Mouse (Mus musculus) kidney, adult 2 months (tissue): ENCODE measurements around the gene Gtf3a. TPM values are rescaled to one million over a fixed set of nuclear protein-coding genes. Genes with fewer than 3 reads are reported as not detected.
"Not testable (repeated sequence)": the region's sequence is repeated elsewhere in the genome, so short reads cannot be mapped to it uniquely, and the experiment has no call there.

Source experiments
- DNase-seq: peaks from one replicate; pipeline ENCODE4 v3.0.0; 2021
- H3K27ac ChIP-seq: fragments of 200-500 bp; 2 replicates; pipeline ENCODE4 v1.5.1; 2012; ENCODE audit warnings: low read depth, low read length, control low read depth, inconsistent platforms; ENCODE audit not compliant: insufficient read depth
- H3K27me3 ChIP-seq: fragments of 200-500 bp; replicated peaks from 2 replicates; pipeline ENCODE4 v1.6.1; 2012; ENCODE audit warnings: mild to moderate bottlenecking, moderate library complexity, low read length, inconsistent platforms; ENCODE audit not compliant: control insufficient read depth, insufficient read depth
- H3K36me3 ChIP-seq: fragments of 200-500 bp; 2 replicates; pipeline ENCODE4 v1.6.1; 2012; ENCODE audit warnings: mild to moderate bottlenecking, moderate library complexity, low read length, inconsistent platforms; ENCODE audit not compliant: control insufficient read depth, insufficient read depth
- H3K4me1 ChIP-seq: fragments of 200-500 bp; 2 replicates; pipeline ENCODE4 v1.6.1; 2011; ENCODE audit warnings: low read length; ENCODE audit not compliant: control insufficient read depth, insufficient read depth
- H3K4me3 ChIP-seq: fragments of 200-500 bp; 2 replicates; pipeline ENCODE4 v1.5.1; 2011; ENCODE audit warnings: mild to moderate bottlenecking, low read depth, low read length, control low read depth; ENCODE audit not compliant: insufficient read depth
- CTCF ChIP-seq: fragments of 200-500 bp; conservative IDR thresholded peaks from 2 replicates; pipeline ENCODE4 v1.5.1; 2011; ENCODE audit warnings: low read depth, mild to moderate bottlenecking, control low read depth, low read length, moderate library complexity, mixed read lengths; ENCODE audit not compliant: insufficient read depth, insufficient read length
- POLR2A ChIP-seq: fragments of 200-500 bp; IDR thresholded peaks from one replicate; pipeline ENCODE4 v1.6.1; 2011; ENCODE audit warnings: low read depth, low read length, control low read depth
- WGBS: fragments of 180-500 bp; shearing (Covaris S2); methylation state at CpG from one replicate; pipeline ENCODE4 v1.1.7; 2018; 5-methylcytosine and 5-hydroxymethylcytosine counted together
- polyA plus RNA-seq: library from polyadenylated mRNA; depleted of rRNA; stranded (reverse); fragments of >200 nt; gene quantifications from 2 replicates; pipeline ENCODE4 v1.2.3, GENCODE M21; 2012

Gtf3a gene
- polyA plus RNA-seq, 1 experiment, result 52.3 TPM

DNA sequence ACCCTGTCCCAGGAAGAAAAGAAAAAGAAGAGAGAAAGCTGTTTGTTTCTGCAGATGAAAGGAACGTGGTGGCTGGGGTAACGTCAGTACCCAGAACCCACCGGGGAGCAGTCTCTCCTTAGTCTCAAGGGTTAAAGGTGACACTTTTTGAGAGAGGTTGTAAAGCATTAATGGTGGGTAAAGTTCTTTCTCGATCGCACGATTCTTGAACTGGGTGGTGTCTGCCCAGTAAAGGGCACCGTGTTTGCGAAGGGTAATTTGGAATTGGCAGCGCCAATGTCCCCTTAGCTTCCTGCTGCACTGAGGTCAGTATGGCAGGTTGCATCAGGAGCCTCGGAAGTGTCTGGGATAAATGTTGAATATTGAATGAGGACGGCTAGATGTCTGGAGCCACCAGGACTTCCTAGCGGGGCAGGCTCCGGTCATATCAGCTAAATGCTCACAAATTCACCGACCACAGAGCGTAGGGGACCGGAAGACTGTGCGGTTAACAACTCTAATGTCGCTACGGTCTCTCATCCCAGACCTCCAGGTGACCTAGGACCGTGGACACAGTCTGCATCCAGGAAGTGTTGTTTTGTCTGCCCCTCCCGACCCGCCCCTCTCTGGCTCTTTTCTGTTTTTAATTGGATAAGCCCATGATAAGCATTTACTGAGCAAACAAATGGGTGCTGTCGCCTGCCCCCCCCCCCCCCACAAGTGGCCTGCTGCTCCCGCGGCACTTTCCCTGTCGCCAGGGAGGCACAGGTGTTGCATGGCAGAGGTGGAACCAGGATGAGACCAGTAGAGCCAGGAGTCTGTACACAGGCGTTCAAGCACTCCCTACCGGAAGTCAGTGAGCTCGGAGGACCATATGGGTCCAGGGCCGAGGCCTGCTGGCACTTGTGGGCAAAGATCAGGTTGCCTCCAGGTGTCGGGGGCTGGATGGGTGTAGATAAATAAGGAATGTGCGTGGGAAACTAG lies 10.6 kb upstream of the Gtf3a start:
- DNase-seq, result peak; percentile 12
- no peaks in the 10 kb centered on the region for H3K36me3 ChIP-seq
- no peak overlapping the region for H3K27ac ChIP-seq
- H3K27me3 ChIP-seq, result no peaks in the 10 kb centered on the region
- no peaks in the 10 kb centered on the region for H3K4me1 ChIP-seq
- 73% methylated on average over 32 of the region's 32 CpGs for WGBS
- TF ChIP-seq POLR2A (no peak), CTCF (no peak)
- no peak overlapping the region for H3K4me3 ChIP-seq

DNA sequence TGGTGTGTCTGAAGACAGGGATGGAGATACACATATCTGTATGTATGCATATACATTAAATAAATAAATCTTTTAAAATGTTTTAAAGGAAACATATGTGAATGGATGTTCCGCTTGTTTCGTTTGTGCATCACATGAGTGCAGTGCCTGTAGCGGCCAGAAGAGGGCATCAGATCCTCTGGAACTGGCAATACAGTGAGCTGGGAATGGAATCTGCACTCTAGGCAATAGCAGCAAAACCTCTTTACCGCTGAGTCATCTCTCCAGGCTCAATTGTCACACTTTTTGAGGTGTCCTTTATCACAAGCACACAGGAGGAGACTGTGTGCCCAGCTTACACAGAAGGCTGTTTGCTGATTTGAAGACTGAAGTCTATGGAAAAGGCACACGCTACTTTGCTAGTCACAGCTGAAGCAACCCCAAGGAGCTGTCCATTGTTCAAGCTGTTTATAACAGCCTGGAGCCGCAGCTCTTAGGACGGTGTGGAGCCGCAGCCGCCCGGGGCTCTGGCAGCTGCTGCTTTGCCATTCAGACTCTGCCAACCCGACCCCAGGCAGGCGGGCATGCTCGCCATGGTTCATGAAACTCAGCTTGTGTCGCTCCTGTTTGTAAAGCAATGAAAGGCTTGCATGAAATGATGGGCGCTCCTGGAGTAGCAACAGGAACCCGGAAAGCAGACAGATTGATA lies 9.2 kb upstream of the Gtf3a start:
- WGBS, result 68% methylated on average over 16 of the region's 16 CpGs
- no peak for TF ChIP-seq POLR2A
- TF ChIP-seq CTCF, result peak; percentile 32; the same call in 1 of the 2 replicates
- no peak overlapping the region for H3K27ac ChIP-seq
- H3K4me3 ChIP-seq, result no peak overlapping the region
- DNase-seq, result no peak
- no peaks in the 10 kb centered on the region for H3K4me1 ChIP-seq
- H3K36me3 ChIP-seq, result no peaks in the 10 kb centered on the region
- H3K27me3 ChIP-seq, result no peaks in the 10 kb centered on the region

DNA sequence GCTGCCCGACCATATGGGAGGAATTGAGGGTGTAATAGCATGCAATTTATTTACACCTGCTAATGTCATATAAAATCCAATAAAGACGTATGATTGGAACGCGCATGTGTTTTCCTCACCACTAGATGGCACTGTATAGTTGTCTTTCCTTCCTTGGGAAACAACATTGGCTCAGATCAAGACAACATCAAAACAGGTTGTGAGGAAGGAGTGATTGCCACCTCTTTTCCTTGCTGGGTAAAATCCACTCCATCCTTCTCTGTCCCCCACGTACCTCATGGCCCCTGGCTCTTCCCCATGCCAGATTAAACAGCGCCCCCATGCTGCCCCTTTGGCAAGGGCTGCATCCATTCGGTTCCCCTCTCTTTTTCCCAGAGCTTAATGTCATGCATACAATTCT lies 8.2 kb upstream of the Gtf3a start:
- no peaks in the 10 kb centered on the region for H3K27me3 ChIP-seq
- H3K36me3 ChIP-seq, result no peaks in the 10 kb centered on the region
- no peak overlapping the region for H3K4me3 ChIP-seq
- H3K27ac ChIP-seq, result no peak overlapping the region
- TF ChIP-seq CTCF (peak; percentile 41), POLR2A (no peak)
- H3K4me1 ChIP-seq, result no peaks in the 10 kb centered on the region
- peak; percentile 53 for DNase-seq
- 24% methylated on average over 7 of the region's 7 CpGs for WGBS

DNA sequence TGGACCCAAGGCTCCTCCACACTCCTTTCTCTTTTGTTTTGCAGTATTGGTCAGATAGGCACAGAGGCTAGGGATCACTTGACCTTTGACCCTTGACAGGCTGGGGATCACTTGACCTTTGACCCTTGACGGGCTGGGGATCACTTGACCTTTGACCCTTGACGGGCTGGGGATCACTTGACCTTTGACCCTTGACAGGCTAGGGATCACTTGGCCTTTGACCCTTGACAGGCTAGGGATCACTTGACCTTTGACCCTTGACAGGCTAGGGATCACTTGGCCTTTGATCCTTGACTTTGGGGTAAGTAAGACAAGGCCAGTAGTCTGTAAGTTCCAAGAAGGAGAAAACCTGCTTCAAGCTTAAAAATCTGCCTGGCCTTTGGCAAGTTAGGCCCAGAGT lies 6.5 kb upstream of the Gtf3a start:
- 23% methylated on average over 2 of the region's 2 CpGs for WGBS
- H3K27me3 ChIP-seq, H3K27ac ChIP-seq, H3K4me1 ChIP-seq, DNase-seq, H3K36me3 ChIP-seq, H3K4me3 ChIP-seq: not testable (repeated sequence)

DNA sequence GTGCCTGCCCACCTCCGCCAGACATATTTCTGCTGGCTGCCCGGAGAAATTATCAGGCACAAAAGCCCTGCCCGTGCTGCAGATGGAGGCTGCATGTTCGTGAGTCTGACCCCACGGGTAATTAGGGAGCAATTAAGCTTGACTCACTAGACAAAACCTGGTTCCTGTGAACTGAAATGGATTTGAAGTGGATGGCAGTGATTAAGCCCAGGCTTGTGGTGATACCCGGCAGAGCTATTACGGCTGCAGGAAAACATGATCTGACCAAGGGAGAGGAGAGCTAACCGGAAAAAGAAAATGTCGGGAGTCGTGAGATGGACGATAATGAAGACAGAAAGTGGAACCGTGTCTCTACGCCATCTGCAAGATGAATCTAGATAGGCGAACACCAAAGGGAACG lies 5.5 kb upstream of the Gtf3a start:
- H3K27ac ChIP-seq, result no peak overlapping the region
- 78% methylated on average over 15 of the region's 15 CpGs for WGBS
- H3K4me1 ChIP-seq, result no peaks in the 10 kb centered on the region
- H3K27me3 ChIP-seq, result no peaks in the 10 kb centered on the region
- H3K36me3 ChIP-seq, result no peaks in the 10 kb centered on the region
- TF ChIP-seq POLR2A (no peak), CTCF (no peak)
- DNase-seq, result no peak
- no peak overlapping the region for H3K4me3 ChIP-seq

DNA sequence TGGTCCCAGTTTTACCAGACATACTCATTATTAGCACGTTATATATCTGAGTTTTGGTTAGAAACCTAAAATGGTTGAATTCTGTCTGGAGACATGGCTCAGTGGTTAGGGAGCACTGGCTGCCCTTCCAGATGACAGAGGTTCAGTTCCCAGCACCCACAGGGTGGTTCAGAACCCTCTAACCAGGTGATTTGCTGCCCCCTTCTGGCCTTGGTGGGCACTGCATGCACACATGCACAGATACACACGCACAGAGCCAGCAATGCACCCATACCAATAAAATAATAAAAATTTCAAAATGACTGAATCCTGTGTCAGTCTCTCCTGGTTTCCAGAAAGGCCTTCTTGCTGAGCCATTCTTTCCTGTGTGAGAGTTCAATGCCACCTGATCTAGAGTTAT lies 3.9 kb upstream of the Gtf3a start:
- Histone ChIP-seq H3K27ac (no peak overlapping the region), H3K27me3 (no peaks in the 10 kb centered on the region), H3K36me3 (no peaks in the 10 kb centered on the region)

DNA sequence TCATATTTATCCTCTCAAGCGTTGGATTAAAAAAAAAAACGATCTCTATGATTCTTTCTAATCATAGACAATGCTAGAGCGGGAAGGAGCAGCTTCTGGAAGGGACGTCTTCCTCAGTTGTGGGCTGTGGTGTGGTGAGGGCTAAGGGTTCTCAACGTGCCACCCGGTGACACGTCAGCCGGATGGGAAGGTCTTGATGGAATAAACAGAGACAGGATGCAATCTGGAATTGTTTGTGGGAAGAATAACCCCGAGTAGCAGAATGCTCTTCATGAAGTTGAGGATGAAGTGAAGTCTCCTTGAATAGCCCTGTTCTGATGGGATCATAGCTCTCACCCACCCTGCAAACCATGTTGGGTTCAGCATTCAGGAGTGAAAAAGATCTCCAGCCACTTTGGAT lies 1.8 kb upstream of the Gtf3a start:
- Histone ChIP-seq H3K27me3 (no peaks in the 10 kb centered on the region), H3K4me3 (no peak overlapping the region), H3K27ac (no peak overlapping the region), H3K36me3 (peaks cover under 1% of the 10 kb centered on the region; the same call in 1 of the 2 replicates), H3K4me1 (no peaks in the 10 kb centered on the region; the same call in 1 of the 2 replicates)
- DNase-seq, result no peak
- TF ChIP-seq POLR2A (no peak), CTCF (no peak)
- 89% methylated on average over 9 of the region's 9 CpGs for WGBS

More for the DNA sequence above, 3.9 kb upstream of the Gtf3a start:
- TF ChIP-seq CTCF (peak; percentile 28; the same call in 1 of the 2 replicates), POLR2A (no peak)
- 97% methylated on average over 2 of the region's 2 CpGs for WGBS
- Histone ChIP-seq H3K4me3 (no peak overlapping the region), H3K4me1 (no peaks in the 10 kb centered on the region; the same call in 1 of the 2 replicates)
- DNase-seq, result no peak
